Mouse (Mus musculus): ENCODE results near the gene Mcm2.
A peak's percentile ranks its signal among the peaks of the same experiment; 100 is the strongest.

Mcm2 gene

GRCm38 (mm10) chr6:88849270-88849669, 49.3 kb downstream of the Mcm2 start:
- DNase-seq (ENCODE audit: low spot score in 2 of 2), result no peak

- no peak for DNase-seq (ENCODE audit: low spot score in 2 of 2)
Observed at GRCm38 (mm10) chr6:88847571-88847970, 51.0 kb downstream of the Mcm2 start.

GRCm38 (mm10) chr6:88844901-88845565, 53.5 kb downstream of the Mcm2 start:
- no peak for DNase-seq (ENCODE audit: low spot score in 2 of 2)

GRCm38 (mm10) chr6:88843781-88844725, 54.5 kb downstream of the Mcm2 start:
- no peak for DNase-seq (ENCODE audit: low spot score in 2 of 2)

DNA sequence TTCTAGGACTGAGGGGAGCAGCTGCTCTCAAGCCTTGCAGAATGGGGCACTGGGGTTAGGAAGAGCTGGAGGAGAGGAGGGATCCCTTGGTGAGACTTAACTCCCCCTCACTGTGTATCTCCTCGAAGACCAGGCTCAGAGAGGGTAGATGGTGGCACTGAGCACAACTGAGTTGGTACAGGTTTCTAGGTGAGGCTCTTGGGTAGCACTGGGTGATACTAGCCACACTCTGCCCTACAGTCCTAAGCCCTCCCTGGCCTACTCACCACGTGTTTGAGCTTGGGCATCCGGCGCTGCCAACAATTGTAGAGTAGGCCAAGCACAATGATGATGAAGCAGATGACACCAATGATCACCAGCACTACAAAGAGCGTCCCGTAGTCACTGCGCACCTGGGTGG, 55.3 kb downstream of the Mcm2 start:
- DNase-seq (ENCODE audit: low spot score in 2 of 2), result no peak

DNA sequence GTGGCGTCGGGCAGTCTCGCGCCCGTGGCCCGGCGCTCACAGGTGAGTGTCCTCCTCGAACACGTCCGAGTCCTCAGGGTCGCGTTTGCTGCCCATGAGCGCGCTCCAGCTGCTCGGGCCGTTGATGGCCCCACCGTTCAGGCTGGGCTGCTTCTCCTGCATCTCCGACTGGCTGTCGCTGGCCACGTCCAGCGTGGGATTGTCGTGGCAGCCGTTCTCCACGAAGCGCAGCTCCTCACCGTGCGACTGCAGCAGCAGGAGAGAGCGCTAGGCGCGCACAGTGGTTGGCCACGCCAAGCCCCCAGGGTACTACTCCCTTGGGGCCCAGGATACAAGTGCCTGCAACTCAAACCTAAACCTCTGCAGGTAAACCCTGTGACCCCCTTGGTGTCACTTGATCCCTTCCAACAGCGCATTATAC, 55.8 kb downstream of the Mcm2 start:
- DNase-seq (ENCODE audit: low spot score in 2 of 2), result peak; percentile 44 to 56

DNA sequence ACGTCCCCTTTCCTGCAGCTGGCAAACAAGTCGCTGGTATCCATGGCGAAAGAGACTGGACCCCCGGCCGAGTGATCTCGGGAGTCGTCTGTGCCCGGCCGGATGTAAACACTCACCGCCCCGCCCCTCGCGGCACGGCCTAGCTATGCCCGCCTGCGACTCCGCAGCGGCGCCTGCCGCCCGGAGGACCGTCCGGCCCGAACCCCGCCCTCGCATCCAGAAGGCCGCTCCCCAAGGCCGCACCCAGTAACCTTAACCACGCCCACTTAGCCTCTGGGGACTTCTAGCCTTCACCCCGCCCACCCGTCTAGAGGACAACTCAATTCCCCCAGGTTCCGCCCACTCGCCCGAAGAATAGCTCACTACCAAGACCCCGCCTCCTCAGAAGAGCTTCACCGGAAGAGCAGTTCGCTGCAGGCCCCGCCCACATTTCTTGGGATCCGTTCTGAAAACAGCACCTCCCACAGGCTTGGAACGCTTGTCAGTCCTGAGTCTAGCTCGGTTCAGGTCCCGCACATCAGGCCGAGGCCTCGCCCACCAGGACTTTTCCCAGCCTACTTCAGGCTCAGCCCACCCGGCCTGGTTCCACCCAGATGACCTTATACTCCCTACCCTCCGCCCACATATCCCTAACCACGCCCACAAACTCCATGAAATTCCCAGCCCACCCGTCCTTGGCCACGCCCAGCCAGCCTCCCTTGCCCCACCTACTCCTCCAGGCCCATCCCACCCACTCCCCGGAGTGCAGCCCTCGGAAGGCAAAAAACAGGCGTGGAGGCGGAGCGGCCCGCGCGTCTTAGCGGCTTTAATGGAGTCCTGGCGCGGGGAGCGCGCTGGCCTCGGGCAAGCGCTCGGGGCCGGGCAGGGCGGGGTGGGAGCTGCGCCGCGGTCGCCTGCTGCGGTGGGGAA, 56.5 kb downstream of the Mcm2 start, which contains the start of gene Abtb1:
Gene Abtb1, minus strand, starts transcription at position 204 of the 909 bp plus-strand sequence.
- peak; percentile 94 to 97 for DNase-seq (ENCODE audit: low spot score in 2 of 2)

DNA sequence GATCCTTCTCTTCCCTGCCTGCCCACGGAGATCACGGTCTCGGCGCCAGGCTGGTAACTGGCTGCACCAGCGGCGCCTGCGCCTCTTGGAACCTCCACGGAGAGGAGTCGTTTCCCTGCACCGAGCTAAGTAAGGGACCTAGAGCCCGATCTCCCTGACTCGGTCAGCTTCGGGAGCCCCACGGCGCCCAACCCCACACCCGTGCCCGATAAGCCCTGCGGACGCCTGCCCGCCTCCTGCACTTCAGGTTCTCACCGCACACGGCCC, 57.1 kb downstream of the Mcm2 start:
- DNase-seq (ENCODE audit: low spot score in 2 of 2), result no peak

GRCm38 (mm10) chr6:88840791-88841513, 57.6 kb downstream of the Mcm2 start:
- no peak for DNase-seq (ENCODE audit: low spot score in 2 of 2)

- DNase-seq (ENCODE audit: low spot score in 2 of 2), result no peak
Observed at GRCm38 (mm10) chr6:88840211-88840610, 58.4 kb downstream of the Mcm2 start.

DNA sequence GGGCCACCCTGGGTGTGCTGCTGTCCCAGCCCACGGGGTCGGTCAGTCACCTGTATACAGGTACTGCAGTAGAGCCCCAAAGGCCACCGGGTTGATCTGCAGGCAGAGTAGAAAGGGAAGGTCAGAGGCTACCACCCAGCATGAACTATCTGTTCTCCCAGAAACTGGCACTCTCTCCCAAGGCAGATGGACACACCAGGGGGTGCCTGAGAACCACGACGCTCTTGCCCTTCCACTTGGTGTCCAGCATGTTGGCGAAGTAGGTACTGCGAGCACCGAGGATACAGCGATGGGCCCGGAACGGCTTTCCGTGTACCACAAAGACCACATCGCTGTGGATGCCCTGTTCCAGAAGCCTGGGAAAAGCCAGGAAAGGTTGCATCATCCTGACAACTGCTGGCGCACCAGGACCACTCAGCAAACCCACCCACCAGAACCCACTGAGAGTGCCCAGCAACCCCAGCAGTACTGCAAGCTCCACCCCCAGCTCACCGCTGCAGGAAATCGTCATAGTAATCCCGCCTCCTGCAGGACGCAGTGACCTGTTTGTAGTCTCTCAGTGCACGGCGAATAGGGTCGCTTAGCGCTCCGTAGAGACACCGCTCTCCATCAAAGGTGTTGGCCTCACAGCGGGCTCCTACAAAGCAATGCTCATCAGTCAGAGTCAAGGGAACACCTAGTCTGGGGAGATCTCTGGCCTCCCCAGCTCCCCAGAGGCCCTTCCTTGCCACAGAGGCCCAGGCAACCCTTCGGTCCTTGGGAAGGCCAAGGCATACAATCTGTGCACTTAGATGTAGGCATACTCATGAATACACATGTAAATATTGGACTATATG, 59.2 kb downstream of the Mcm2 start:
- no peak for DNase-seq (ENCODE audit: low spot score in 2 of 2)

GRCm38 (mm10) chr6:88838613-88839012, 60.0 kb downstream of the Mcm2 start:
- DNase-seq (ENCODE audit: low spot score in 2 of 2), result no peak

DNA sequence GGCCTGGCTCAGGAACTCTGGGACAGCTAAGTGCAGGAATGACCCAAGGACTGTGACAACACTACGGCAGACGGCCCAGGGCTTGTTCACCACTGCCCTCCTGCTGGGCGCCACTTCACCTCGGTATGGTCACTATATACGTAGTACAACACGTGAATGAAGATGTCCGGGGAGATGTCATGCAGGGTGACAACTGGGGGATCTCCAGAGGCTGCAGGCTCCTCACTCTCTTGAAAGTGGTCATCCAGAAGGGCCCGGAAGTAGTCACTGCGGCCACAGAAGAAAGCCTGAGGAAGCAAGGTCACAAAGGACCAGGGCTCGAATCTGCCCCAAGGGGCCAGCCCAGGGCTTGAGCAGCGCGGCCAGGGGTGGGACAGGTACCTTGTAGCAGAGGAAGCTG, 60.6 kb downstream of the Mcm2 start:
- no peak for DNase-seq (ENCODE audit: low spot score in 2 of 2)

DNA sequence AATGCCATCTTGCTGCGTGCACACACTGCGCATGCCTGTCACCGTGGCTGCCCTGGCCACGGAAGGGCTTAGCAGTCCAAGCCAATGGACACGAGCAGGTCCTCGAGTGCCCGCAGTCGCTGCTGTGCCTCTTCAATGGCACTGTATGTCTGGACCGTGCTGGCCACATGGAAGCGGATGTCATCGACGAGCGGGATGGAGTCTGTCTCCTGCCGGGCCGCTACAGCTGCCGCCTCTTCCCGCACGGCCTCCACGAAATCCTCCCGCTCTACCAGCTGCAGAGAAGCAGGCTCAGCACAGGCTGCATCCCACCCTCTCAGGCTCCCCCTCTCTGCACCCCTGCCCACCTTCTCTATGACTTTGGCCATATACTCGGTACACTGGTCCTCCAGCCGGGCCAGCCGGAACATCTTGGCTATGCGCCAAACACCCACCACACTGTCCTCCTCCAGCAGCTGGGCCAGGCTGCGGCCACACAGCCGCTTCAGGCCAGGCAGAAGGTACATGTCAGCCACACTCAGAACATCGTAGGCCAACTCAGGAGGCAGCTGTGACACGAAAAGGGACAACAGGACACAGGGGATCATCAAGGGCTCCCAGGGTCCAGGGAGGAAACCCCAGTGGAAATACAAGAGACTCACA, 62.3 kb downstream of the Mcm2 start:
- DNase-seq (ENCODE audit: low spot score in 2 of 2), result no peak

DNA sequence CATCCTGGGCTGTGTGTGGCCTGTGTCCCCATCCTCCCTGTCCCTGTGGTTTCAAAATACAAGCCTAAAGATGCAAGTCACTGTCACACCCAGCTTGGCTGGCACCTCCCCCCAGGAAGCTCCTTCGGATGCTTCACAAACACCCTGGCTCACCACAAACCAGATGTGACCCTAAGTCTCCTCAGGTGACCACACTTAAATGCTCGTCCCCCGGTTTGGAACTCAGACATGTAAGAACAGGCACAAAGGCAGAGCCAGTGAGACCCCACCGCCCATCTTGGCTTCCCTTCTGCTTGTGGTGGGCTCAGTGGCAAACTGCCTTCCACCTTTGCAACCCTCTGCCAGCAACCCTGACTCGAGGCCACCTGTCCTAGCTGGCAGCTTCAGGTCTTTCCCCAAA, 63.5 kb downstream of the Mcm2 start:
- no peak for DNase-seq (ENCODE audit: low spot score in 2 of 2)
